Mouse (Mus musculus) left cerebral cortex, postnatal 36 days (tissue): ENCODE data around the gene Bmper. TPM values are rescaled to one million over a fixed set of nuclear protein-coding genes. Genes with fewer than 3 reads are reported as not detected.

Experiments used
- DNase-seq, 2 experiments: peaks; one replicate each; pipeline ENCODE4 v3.0.0; 2021 to 2022; ENCODE audit warnings: low spot score in 2 of 2, mixed read lengths in 1 of 2
- intact Hi-C: fragments of 180-260 bp; cut with DNase I; formaldehyde crosslinking; loops from one replicate; pipeline ENCODE4 v1.15.1; 2025
- total RNA-seq, 2 experiments: library from RNA; stranded (reverse); gene quantifications; 2 replicates each; pipeline ENCODE4 v1.2.3; 2021

Gene Bmper
- total RNA-seq, 2 experiments from 2014 or later: 6.4 to 9.8 TPM

- intact Hi-C loops: no loop called here
- no peak for DNase-seq
Measured at GRCm38 (mm10) chr9:23352396-23352795, 129.5 kb downstream of the Bmper start.

GRCm38 (mm10) chr9:23354201-23354820, 131.4 kb downstream of the Bmper start:
- intact Hi-C loops: no loop called here
- DNase-seq: peak; percentile 10 to 14

GRCm38 (mm10) chr9:23358108-23358507, 135.2 kb downstream of the Bmper start:
- DNase-seq: no peak
- intact Hi-C loops: no loop called here

GRCm38 (mm10) chr9:23363139-23363538, 140.3 kb downstream of the Bmper start:
- intact Hi-C loops: no loop called here
- no peak for DNase-seq

- intact Hi-C loops: no loop called here
Measured at GRCm38 (mm10) chr9:23363540-23363939, 140.7 kb downstream of the Bmper start.

GRCm38 (mm10) chr9:23364047-23364446, 141.2 kb downstream of the Bmper start:
- DNase-seq: no peak
- intact Hi-C loops: no loop called here

More at GRCm38 (mm10) chr9:23363540-23363939, 140.7 kb downstream of the Bmper start:
- no peak for DNase-seq

- intact Hi-C loops: no loop called here
Measured at GRCm38 (mm10) chr9:23368124-23368523, 145.2 kb downstream of the Bmper start.

GRCm38 (mm10) chr9:23374789-23375460, 152.0 kb downstream of the Bmper start:
- DNase-seq: no peak
- intact Hi-C loops: no loop called here

More at GRCm38 (mm10) chr9:23368124-23368523, 145.2 kb downstream of the Bmper start:
- no peak for DNase-seq

- intact Hi-C loops: no loop called here
- DNase-seq: no peak
Measured at GRCm38 (mm10) chr9:23377831-23378730, 155.2 kb downstream of the Bmper start.

- DNase-seq: no peak
- intact Hi-C loops: no loop called here
Measured at GRCm38 (mm10) chr9:23378731-23379170, 155.9 kb downstream of the Bmper start.

- no peak for DNase-seq
Measured at GRCm38 (mm10) chr9:23380171-23380835, 157.4 kb downstream of the Bmper start.

GRCm38 (mm10) chr9:23383291-23383690, 160.4 kb downstream of the Bmper start:
- DNase-seq: no peak
- intact Hi-C loops: no loop called here

More at GRCm38 (mm10) chr9:23380171-23380835, 157.4 kb downstream of the Bmper start:
- intact Hi-C loops: no loop called here

GRCm38 (mm10) chr9:23383837-23384236, 161.0 kb downstream of the Bmper start:
- intact Hi-C loops: no loop called here
- DNase-seq: no peak

- intact Hi-C loops: no loop called here
Measured at GRCm38 (mm10) chr9:23384880-23385279, 162.0 kb downstream of the Bmper start.

GRCm38 (mm10) chr9:23386201-23386600, 163.3 kb downstream of the Bmper start:
- intact Hi-C loops: no loop called here

More at GRCm38 (mm10) chr9:23384880-23385279, 162.0 kb downstream of the Bmper start:
- no peak for DNase-seq

GRCm38 (mm10) chr9:23390118-23390517, 167.2 kb downstream of the Bmper start:
- intact Hi-C loops: no loop called here
- DNase-seq: no peak

More at GRCm38 (mm10) chr9:23386201-23386600, 163.3 kb downstream of the Bmper start:
- no peak for DNase-seq

GRCm38 (mm10) chr9:23394652-23395317, 171.9 kb downstream of the Bmper start:
- intact Hi-C loops: no loop called here
- DNase-seq: no peak

- DNase-seq: no peak
- intact Hi-C loops: no loop called here
Measured at GRCm38 (mm10) chr9:23396186-23396585, 173.3 kb downstream of the Bmper start.

- intact Hi-C loops: no loop called here
- no peak for DNase-seq
Measured at GRCm38 (mm10) chr9:23397876-23398275, 175.0 kb downstream of the Bmper start.
